Mouse (Mus musculus) heart, embryonic 13.5 days (tissue): ENCODE data around the gene Gm49403. TPM values are rescaled to one million over a fixed set of nuclear protein-coding genes. Genes with fewer than 3 reads are reported as not detected.
"Not testable (repeated sequence)": the region's sequence is repeated elsewhere in the genome, so short reads cannot be mapped to it uniquely, and the experiment has no call there.

Experiments
- ATAC-seq: fragments of 200-750 bp; cut with Nextera tagmentation; 2 replicates; pipeline ENCODE4 v1.8.0; 2017; ENCODE audit warnings: moderate TSS enrichment; ENCODE audit not compliant: insufficient number of reproducible peaks, low FRiP score, low TSS enrichment; ENCODE audit errors: extremely low read depth
- H3K27ac ChIP-seq: fragments of 300-500 bp; sonication (generic); replicated peaks from 2 replicates; pipeline ENCODE4 v1.5.1; 2015; ENCODE audit warnings: moderate library complexity, mild to moderate bottlenecking, inconsistent platforms
- H3K27me3 ChIP-seq: fragments of 300-500 bp; sonication (generic); replicated peaks from 2 replicates; pipeline ENCODE4 v1.6.1; 2015; ENCODE audit warnings: mild to moderate bottlenecking, inconsistent platforms
- H3K36me3 ChIP-seq: fragments of 300-500 bp; sonication (generic); 2 replicates; pipeline ENCODE4 v1.6.1; 2015; ENCODE audit warnings: mild to moderate bottlenecking, inconsistent platforms
- H3K4me1 ChIP-seq: fragments of 300-500 bp; sonication (generic); 2 replicates; pipeline ENCODE4 v1.6.1; 2015; ENCODE audit warnings: inconsistent platforms
- H3K4me2 ChIP-seq: fragments of 300-500 bp; sonication (generic); 2 replicates; pipeline ENCODE4 v1.6.1; 2015; ENCODE audit warnings: inconsistent platforms, mild to moderate bottlenecking, moderate library complexity
- H3K4me3 ChIP-seq: fragments of 300-500 bp; sonication (generic); 2 replicates; pipeline ENCODE4 v1.5.1; 2015; ENCODE audit warnings: moderate library complexity, mild to moderate bottlenecking, inconsistent platforms
- H3K9ac ChIP-seq: fragments of 300-500 bp; sonication (generic); 2 replicates; pipeline ENCODE4 v1.6.1; 2015; ENCODE audit warnings: inconsistent platforms, mild to moderate bottlenecking, moderate library complexity
- H3K9me3 ChIP-seq: fragments of 300-500 bp; sonication (generic); 2 replicates; pipeline ENCODE4 v1.6.1; 2016; ENCODE audit warnings: inconsistent platforms
- WGBS: fragments of 180-500 bp; shearing (Covaris S2); methylation state at CpG from one replicate; pipeline ENCODE4 v1.1.7; 2015; ENCODE audit warnings: mixed read lengths; 5-methylcytosine and 5-hydroxymethylcytosine counted together
- polyA plus RNA-seq: library from polyadenylated mRNA; unstranded; fragments of >200 nt; fragmentation: Nextera tagmentation; extraction: Ambion mirVana; gene quantifications from 2 replicates; pipeline ENCODE4 v1.2.1, GENCODE M21; 2015

The Gm49403 gene
- polyA plus RNA-seq, 1 experiment from 2014 or later, result not detected

DNA sequence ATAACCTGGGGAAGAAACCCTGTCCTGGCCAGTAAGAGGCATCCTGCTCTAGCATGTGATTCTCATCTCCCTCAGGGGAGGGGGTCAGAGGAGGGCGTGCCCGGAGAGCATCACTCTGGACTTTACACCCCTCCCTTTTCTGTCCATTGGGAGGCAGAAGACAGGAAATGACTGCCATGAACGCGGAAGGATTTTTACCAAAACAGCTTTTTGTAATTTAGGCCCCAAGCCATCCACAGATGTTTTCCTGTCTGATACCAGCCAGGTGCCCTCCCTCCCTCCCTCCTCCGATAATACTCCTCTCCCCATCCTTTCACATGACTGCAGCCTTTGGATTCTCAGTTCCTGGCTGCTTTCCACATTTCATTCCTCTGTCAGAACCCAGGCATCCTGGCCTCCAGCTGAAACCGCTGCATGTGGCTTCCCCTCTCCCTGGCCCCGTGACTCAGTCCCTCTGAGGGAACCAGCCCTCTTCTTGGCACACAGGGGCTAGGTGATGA is 33.3 kb upstream of the Gm49403 start, which contains the start of gene Lrrn4cl:
Gene Lrrn4cl, plus strand, starts transcription at position 367 of the 500 bp plus-strand sequence.
- peaks cover 37% of the 10 kb centered on the region for H3K36me3 ChIP-seq
- H3K4me3 ChIP-seq, result peak within 1 kb of the TSS; percentile 13
- no peak for ATAC-seq
- WGBS, result 17% methylated on average over 7 of the region's 7 CpGs
- H3K27me3 ChIP-seq, result no peaks in the 10 kb centered on the region
- peaks cover 13% of the 10 kb centered on the region for H3K4me1 ChIP-seq
- H3K9ac ChIP-seq, result peak within 1 kb of the TSS; percentile 62
- H3K27ac ChIP-seq, result peak within 1 kb of the TSS; percentile 61
- no peaks in the 10 kb centered on the region for H3K9me3 ChIP-seq
- peak within 1 kb of the TSS; percentile 47 for H3K4me2 ChIP-seq

DNA sequence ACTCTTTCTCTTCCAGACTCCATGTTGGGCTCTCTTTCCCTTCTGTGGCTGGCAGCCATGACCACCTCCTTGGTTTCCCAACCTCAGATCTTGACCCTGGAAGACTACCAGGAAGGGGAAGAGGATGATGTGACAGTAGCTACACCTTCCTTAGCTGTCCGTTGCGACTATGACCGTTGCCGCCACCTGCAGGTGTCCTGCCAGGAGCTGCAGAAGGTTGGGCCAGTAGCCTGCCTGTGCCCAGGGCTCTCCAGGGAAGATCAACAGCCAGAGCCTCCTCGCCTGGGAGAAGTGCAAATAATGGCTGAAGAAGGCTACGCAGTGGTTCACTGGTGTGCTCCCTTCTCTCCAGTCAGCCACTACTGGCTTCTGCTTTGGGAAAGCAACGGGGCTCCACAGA is 32.1 kb upstream of the Gm49403 start:
- H3K4me2 ChIP-seq, result no peak overlapping the region
- no peak for ATAC-seq
- no peaks in the 10 kb centered on the region for H3K27me3 ChIP-seq
- H3K4me1 ChIP-seq, result peaks cover 13% of the 10 kb centered on the region
- no peak overlapping the region for H3K9ac ChIP-seq
- H3K4me3 ChIP-seq, result no peak overlapping the region
- WGBS, result 46% methylated on average over 7 of the region's 7 CpGs
- no peak overlapping the region for H3K27ac ChIP-seq
- no peaks in the 10 kb centered on the region for H3K9me3 ChIP-seq
- peaks cover 25% of the 10 kb centered on the region for H3K36me3 ChIP-seq

DNA sequence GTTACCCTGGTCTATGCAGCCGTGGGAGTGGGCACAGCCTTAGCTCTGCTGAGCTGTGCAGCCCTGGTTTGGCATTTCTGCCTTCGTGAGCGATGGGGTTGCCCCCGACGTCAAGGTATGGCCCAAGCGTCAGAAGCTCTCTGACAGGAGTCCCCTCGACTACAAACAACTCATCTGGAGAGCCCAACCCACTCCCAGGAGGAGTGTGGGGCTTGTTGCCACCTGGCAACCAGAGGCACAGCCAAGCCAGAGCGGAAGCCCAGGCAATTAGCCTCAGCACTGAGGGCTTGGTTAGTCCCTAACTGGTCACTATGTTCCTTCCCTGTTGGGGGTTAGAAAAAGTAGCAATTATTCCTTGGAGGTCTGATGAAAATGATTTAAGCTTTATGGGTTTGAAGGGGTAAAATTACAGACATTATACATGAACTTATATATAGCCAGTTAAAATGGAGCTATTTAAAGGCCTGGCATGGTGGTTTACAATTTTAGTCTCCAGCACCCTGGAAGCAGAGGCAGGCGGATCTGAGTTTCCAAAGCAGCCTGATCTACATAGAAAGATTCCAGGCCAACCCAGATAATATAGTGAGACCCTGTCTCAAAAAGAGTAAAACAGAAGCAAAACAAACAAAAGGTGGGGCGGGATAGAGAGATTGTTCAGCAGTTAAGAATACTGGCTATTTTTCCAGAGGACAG is 31.3 kb upstream of the Gm49403 start:
- Histone ChIP-seq H3K4me1 (peaks cover 13% of the 10 kb centered on the region), H3K9ac (no peak overlapping the region), H3K4me2 (no peak overlapping the region), H3K27ac (no peak overlapping the region), H3K4me3 (no peak overlapping the region), H3K36me3 (peaks cover 18% of the 10 kb centered on the region), H3K27me3 (no peaks in the 10 kb centered on the region), H3K9me3 (no peaks in the 10 kb centered on the region)
- no peak for ATAC-seq
- WGBS, result 53% methylated on average over 10 of the region's 10 CpGs

DNA sequence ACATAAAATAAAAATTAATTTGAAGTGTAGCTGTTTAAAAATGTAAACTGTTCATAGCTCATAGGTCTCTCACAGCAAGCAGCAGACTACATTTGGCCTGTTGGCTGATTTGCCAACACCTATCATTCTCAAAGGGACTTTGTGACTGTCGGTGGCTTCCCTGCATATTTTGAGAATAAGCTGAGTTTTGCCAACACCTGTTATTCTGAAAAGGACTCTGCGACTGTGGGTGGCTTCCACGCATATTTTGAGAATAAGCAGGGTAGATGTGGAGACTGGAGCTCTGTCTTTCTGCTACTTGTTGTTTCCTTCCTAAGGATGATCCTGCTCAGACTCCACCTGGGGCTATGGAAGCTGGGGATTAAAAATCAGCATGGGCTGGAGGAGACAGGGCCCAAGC is 30.6 kb upstream of the Gm49403 start:
- Histone ChIP-seq H3K9ac (no peak overlapping the region), H3K36me3 (peaks cover 10% of the 10 kb centered on the region), H3K4me2 (no peak overlapping the region), H3K4me3 (no peak overlapping the region), H3K4me1 (peaks cover 13% of the 10 kb centered on the region), H3K27me3 (no peaks in the 10 kb centered on the region), H3K9me3 (no peaks in the 10 kb centered on the region), H3K27ac (no peak overlapping the region)
- 74% methylated on average over 3 of the region's 3 CpGs for WGBS
- ATAC-seq, result no peak

DNA sequence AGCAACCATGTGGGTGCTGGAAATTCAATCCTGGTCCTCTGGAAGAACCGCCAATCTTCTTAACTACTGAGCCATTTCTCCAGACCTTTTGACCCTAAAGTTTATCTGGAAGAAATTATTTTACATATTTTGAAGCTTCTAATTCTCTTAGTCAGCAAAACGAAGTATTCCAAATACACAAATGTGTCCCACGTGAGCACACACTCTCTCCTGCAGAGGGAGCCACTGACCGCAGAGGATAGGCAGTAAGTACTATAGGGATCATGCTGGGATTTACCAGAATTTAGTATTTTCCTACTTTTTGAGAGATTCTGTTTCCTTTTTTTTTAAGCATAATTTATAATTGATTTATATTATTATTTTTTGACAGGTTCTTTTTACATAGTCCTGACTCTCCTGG is 26.0 kb upstream of the Gm49403 start:
- no peak for ATAC-seq
- WGBS, result 40% methylated on average over 4 of the region's 4 CpGs

DNA sequence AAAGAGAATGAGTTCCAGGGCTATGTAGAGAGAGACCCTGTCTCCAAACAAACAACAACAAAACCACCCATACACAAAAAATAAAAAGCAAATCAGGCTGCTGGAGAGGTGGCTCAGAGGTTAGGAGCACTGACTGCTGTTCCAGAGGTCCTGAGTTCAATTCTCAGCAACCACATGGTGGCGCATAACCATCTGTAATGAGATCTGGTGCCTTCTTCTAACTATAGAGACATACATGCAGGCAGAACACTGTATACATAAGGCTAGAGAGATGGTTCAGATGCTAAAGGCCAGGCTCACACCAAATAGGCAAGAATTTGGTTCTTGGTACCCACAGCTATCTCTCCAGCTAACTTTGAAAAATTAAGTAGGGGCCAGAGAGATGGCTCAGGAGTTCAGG is 24.7 kb upstream of the Gm49403 start:
- Histone ChIP-seq H3K9ac (no peak overlapping the region), H3K36me3 (no peaks in the 10 kb centered on the region), H3K9me3 (no peaks in the 10 kb centered on the region), H3K4me2 (no peak overlapping the region), H3K27me3 (no peaks in the 10 kb centered on the region), H3K4me1 (no peaks in the 10 kb centered on the region), H3K27ac (no peak overlapping the region), H3K4me3 (no peak overlapping the region)
- ATAC-seq, result no peak
- WGBS, result 3% methylated on average over 1 of the region's 1 CpGs

More for the DNA sequence above, 26.0 kb upstream of the Gm49403 start:
- H3K36me3 ChIP-seq, result no peaks in the 10 kb centered on the region
- no peaks in the 10 kb centered on the region for H3K9me3 ChIP-seq
- H3K27ac ChIP-seq, result no peak overlapping the region
- no peaks in the 10 kb centered on the region for H3K4me1 ChIP-seq
- H3K4me3 ChIP-seq, result no peak overlapping the region
- no peak overlapping the region for H3K9ac ChIP-seq
- H3K27me3 ChIP-seq, result no peaks in the 10 kb centered on the region
- H3K4me2 ChIP-seq, result no peak overlapping the region

DNA sequence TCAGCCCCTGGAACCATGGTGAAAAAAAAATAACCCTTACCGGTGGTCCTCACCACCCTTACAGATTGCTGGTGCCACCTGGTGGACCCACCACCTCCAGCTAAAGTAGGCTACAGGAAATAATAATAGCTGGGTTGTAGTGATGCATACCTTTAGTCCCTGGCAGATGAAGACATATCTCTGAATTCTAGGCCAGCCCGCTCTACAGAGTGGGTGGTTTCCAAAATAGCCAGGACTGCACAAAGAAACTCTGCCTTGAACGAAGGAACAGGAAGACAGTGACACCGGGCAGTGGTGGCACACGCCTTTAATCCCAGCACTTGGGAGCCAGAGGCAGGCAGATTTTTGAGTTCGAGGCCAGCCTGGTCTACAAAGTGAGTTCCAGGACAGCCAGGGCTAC is 19.5 kb upstream of the Gm49403 start:
- no peak overlapping the region for H3K27ac ChIP-seq
- H3K36me3 ChIP-seq, result no peaks in the 10 kb centered on the region
- no peak overlapping the region for H3K4me2 ChIP-seq
- ATAC-seq, result no peak
- 73% methylated on average over 6 of the region's 6 CpGs for WGBS
- H3K9me3 ChIP-seq, result no peaks in the 10 kb centered on the region
- H3K4me1 ChIP-seq, result no peaks in the 10 kb centered on the region
- no peaks in the 10 kb centered on the region for H3K27me3 ChIP-seq
- no peak overlapping the region for H3K9ac ChIP-seq
- H3K4me3 ChIP-seq, result no peak overlapping the region

DNA sequence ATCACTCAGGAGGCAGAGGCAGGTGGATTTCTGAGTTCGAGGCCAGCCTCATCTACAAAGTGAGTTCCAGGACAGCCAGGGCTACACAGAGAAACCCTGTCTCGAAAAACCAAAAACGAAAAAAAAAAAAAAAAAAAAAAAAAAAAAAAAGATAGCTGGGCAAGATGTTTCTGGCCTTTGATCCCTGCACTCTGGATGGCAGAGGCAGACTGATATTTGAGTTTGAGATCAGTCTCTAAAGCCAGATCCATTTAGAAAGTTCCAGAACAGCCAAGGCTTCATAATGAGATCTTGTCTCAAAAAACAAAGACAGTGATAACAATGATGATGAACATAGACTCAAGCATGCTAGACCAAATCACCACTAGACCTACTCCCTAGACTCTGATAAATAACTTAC is 13.3 kb upstream of the Gm49403 start:
- peaks cover 14% of the 10 kb centered on the region for H3K4me1 ChIP-seq
- peak overlapping the region; percentile 65; the same call in 1 of the 2 replicates for H3K27ac ChIP-seq
- not testable (repeated sequence) for H3K9me3 ChIP-seq, ATAC-seq, H3K27me3 ChIP-seq
- peaks cover 26% of the 10 kb centered on the region for H3K36me3 ChIP-seq
- H3K4me2 ChIP-seq, result peak overlapping the region; percentile 96
- H3K4me3 ChIP-seq, result peak overlapping the region; percentile 100
- 76% methylated on average over 3 of the region's 3 CpGs for WGBS
- peak overlapping the region; percentile 99 for H3K9ac ChIP-seq

DNA sequence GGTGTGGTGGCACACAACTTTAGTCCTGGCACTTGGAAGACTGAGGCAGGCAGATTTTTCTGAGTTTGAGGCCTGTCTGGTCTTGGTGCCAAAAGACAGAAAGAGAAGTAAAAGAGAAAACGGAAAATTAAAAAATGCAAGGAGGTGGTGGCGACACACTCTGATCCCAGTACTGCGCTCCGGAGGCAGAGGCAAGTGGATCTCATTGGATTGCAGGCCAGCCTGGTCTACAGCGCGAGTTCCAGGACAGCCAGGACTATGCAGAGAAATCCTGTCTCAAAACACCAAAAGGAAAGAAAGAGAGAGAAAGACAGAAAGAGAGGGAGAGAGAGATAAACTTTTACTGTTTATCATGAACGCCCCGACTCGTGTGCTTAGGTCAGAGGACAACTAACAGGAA is 12.9 kb upstream of the Gm49403 start:
- H3K9me3 ChIP-seq, result no peaks in the 10 kb centered on the region
- H3K36me3 ChIP-seq, result peaks cover 31% of the 10 kb centered on the region
- H3K9ac ChIP-seq, result peak overlapping the region; percentile 99
- peak overlapping the region; percentile 65 for H3K27ac ChIP-seq
- peak overlapping the region; percentile 96 for H3K4me2 ChIP-seq
- peaks cover 14% of the 10 kb centered on the region for H3K4me1 ChIP-seq
- peak overlapping the region; percentile 100 for H3K4me3 ChIP-seq
- no peak for ATAC-seq
- 35% methylated on average over 9 of the region's 9 CpGs for WGBS
- no peaks in the 10 kb centered on the region for H3K27me3 ChIP-seq

DNA sequence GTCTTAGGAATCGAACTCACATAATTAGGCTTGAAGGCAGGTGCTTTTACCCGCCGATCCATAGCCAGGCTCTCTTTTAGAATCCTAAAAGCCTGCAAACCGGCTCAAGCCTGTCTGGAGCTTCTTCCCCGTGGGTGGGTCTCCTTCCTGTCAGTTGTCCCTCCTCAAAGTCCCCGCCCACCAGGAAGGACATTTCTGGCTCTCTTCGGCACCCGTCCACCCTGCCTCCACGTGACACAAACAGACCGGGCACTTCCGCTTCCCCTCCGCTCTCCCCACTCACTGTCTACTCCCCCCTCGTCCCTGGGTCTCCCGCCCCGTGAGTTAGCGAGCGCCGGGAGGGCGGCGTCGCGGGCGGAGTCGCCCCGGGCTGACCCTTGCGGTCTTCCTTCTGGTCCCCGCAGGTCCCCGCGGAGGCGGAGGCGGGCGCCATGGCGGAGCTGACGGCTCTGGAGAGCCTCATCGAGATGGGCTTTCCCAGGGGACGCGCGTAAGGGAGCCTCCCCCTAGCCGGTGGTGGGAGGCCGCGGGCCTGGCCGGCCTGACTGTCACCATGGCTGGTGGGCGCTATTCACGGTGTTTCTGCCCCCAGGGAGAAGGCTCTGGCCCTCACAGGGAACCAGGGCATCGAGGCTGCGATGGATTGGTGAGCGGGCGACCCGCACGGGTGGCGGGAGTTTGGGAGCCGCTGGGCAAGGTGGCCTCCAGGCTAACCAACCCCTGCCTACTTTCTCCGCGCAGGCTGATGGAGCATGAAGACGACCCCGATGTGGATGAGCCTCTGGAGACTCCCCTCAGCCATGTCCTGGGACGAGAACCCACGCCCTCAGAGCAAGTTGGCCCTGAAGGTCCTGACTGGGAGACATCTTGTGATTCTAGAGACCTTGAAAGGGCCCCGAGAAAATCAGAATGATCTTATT is 12.2 kb upstream of the Gm49403 start, which contains the start of gene Ubxn1:
Gene Ubxn1, plus strand, starts transcription at position 230 of the 920 bp plus-strand sequence.
- Histone ChIP-seq H3K27ac (peak within 1 kb of the TSS; percentile 65), H3K9me3 (no peaks in the 10 kb centered on the region), H3K36me3 (peaks cover 38% of the 10 kb centered on the region), H3K27me3 (no peaks in the 10 kb centered on the region), H3K4me3 (peak within 1 kb of the TSS; percentile 100), H3K9ac (peak within 1 kb of the TSS; percentile 99), H3K4me1 (peaks cover 14% of the 10 kb centered on the region), H3K4me2 (peak within 1 kb of the TSS; percentile 96)
- under 1% methylated on average over 59 of the region's 59 CpGs for WGBS
- ATAC-seq, result peak; percentile 92

DNA sequence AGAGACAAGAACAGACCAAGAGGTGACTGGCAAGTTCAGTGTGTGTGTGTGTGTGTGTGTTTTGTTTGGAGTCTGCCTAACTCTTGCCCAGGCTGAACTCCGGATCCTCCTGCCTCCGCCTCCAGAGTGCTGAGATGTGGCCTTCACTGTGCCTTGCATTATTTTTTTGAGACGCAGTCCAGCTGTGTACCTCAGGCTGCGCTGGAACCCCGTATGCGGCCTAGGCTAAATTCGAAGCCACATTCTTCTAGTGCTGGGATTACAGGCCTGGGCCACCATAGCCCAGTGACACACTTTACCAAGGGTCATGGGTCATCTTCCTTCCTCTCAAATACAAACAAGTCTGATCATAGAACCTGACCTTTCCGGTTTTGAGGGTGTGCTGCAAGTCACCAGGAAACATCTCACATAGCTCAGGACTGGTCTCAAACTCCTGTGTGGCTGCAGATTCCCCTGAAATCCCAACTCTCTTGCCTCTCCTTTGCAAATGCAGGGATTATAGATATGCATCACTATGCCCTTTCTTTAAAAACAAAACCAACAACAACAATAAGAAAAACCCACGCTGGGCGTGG is 11.4 kb upstream of the Gm49403 start:
- peak overlapping the region; percentile 65 for H3K27ac ChIP-seq

More for the DNA sequence above, 11.4 kb upstream of the Gm49403 start:
- ATAC-seq, result no peak
- Histone ChIP-seq H3K4me2 (peak overlapping the region; percentile 96), H3K36me3 (peaks cover 46% of the 10 kb centered on the region), H3K4me3 (peak overlapping the region; percentile 100), H3K9me3 (no peaks in the 10 kb centered on the region), H3K4me1 (peaks cover 14% of the 10 kb centered on the region), H3K27me3 (no peaks in the 10 kb centered on the region), H3K9ac (peak overlapping the region; percentile 99)
- WGBS, result 69% methylated on average over 10 of the region's 10 CpGs
